Mouse (Mus musculus) intestine, embryonic 15.5 days (tissue): Measurements from ENCODE around the gene Gm27021. TPM values are rescaled to one million over a fixed set of nuclear protein-coding genes. Genes with fewer than 3 reads are reported as not detected.
"Not testable (repeated sequence)": the region's sequence is repeated elsewhere in the genome, so short reads cannot be mapped to it uniquely, and the experiment has no call there.

Experiments
- ATAC-seq: fragments of 200-750 bp; cut with Nextera tagmentation; 2 replicates; pipeline ENCODE4 v1.8.0; 2017; ENCODE audit warnings: moderate TSS enrichment, moderate library complexity
- H3K27ac ChIP-seq: fragments of 300-500 bp; sonication (generic); 2 replicates; pipeline ENCODE4 v1.5.1; 2015; ENCODE audit warnings: mild to moderate bottlenecking, inconsistent platforms
- H3K27me3 ChIP-seq: fragments of 300-500 bp; sonication (generic); replicated peaks from 2 replicates; pipeline ENCODE4 v1.6.1; 2015; ENCODE audit warnings: inconsistent platforms
- H3K36me3 ChIP-seq: fragments of 300-500 bp; sonication (generic); 2 replicates; pipeline ENCODE4 v1.6.1; 2015; ENCODE audit warnings: inconsistent platforms
- H3K4me1 ChIP-seq: fragments of 300-500 bp; sonication (generic); replicated peaks from 2 replicates; pipeline ENCODE4 v1.6.1; 2015; ENCODE audit warnings: inconsistent platforms
- H3K4me2 ChIP-seq: fragments of 300-500 bp; sonication (generic); replicated peaks from 2 replicates; pipeline ENCODE4 v1.6.1; 2015; ENCODE audit warnings: mild to moderate bottlenecking, inconsistent platforms
- H3K4me3 ChIP-seq: fragments of 300-500 bp; sonication (generic); replicated peaks from 2 replicates; pipeline ENCODE4 v1.5.1; 2015; ENCODE audit warnings: inconsistent platforms
- H3K9ac ChIP-seq: fragments of 300-500 bp; sonication (generic); 2 replicates; pipeline ENCODE4 v1.6.1; 2015; ENCODE audit warnings: inconsistent platforms
- H3K9me3 ChIP-seq: fragments of 300-500 bp; sonication (generic); 2 replicates; pipeline ENCODE4 v1.6.1; 2016; ENCODE audit warnings: inconsistent platforms
- WGBS: fragments of 180-500 bp; shearing (Covaris S2); methylation state at CpG from one replicate; pipeline ENCODE4 v1.1.7; 2015; 5-methylcytosine and 5-hydroxymethylcytosine counted together
- polyA plus RNA-seq: library from polyadenylated mRNA; unstranded; fragments of >200 nt; fragmentation: Nextera tagmentation; extraction: Ambion mirVana; gene quantifications from 2 replicates; pipeline ENCODE4 v1.2.1, GENCODE M21; 2015

Gene Gm27021
- polyA plus RNA-seq, 1 experiment from 2014 or later: 2.2 TPM

GRCm38 (mm10) chr8:120683602-120684001 is 15.7 kb upstream of the Gm27021 start:
- H3K27me3 ChIP-seq: no peaks in the 10 kb centered on the region
- ATAC-seq: peak; percentile 67
- H3K4me2 ChIP-seq: peak overlapping the region; percentile 26; the same call in 1 of the 2 replicates
- H3K36me3 ChIP-seq: no peaks in the 10 kb centered on the region
- 14% methylated on average over 10 of the region's 10 CpGs for WGBS
- no peak overlapping the region for H3K9ac ChIP-seq
- H3K9me3 ChIP-seq: no peaks in the 10 kb centered on the region
- H3K27ac ChIP-seq: peak overlapping the region; percentile 85
- H3K4me1 ChIP-seq: peaks cover 33% of the 10 kb centered on the region
- H3K4me3 ChIP-seq: no peak overlapping the region

GRCm38 (mm10) chr8:120681113-120681512 is 13.2 kb upstream of the Gm27021 start:
- H3K9me3 ChIP-seq: no peaks in the 10 kb centered on the region
- no peaks in the 10 kb centered on the region for H3K36me3 ChIP-seq
- H3K4me3 ChIP-seq: no peak overlapping the region
- no peak for ATAC-seq
- H3K27ac ChIP-seq: no peak overlapping the region
- H3K27me3 ChIP-seq: no peaks in the 10 kb centered on the region
- 78% methylated on average over 10 of the region's 10 CpGs for WGBS
- peaks cover 27% of the 10 kb centered on the region for H3K4me1 ChIP-seq
- no peak overlapping the region for H3K4me2 ChIP-seq
- H3K9ac ChIP-seq: no peak overlapping the region

- not testable (repeated sequence) for H3K9me3 ChIP-seq, H3K4me3 ChIP-seq, H3K9ac ChIP-seq, H3K27me3 ChIP-seq, H3K4me2 ChIP-seq, H3K36me3 ChIP-seq, ATAC-seq
- WGBS: 48% methylated on average over 7 of the region's 7 CpGs
- H3K4me1 ChIP-seq: peaks cover 21% of the 10 kb centered on the region
- 0 out of 2 replicates have a peak overlapping the region, but pooled peaks have one; percentile 56 for H3K27ac ChIP-seq
These were observed 12.5 kb upstream of the Gm27021 start for GRCm38 (mm10) chr8:120680405-120680804.

- 39% methylated on average over 11 of the region's 11 CpGs for WGBS
- Histone ChIP-seq H3K9ac (no peak overlapping the region), H3K4me2 (peak overlapping the region; percentile 8), H3K9me3 (no peaks in the 10 kb centered on the region), H3K4me3 (no peak overlapping the region), H3K27me3 (no peaks in the 10 kb centered on the region), H3K4me1 (peaks cover 15% of the 10 kb centered on the region), H3K36me3 (no peaks in the 10 kb centered on the region), H3K27ac (peak overlapping the region; percentile 56; the same call in 1 of the 2 replicates)
- peak; percentile 79 for ATAC-seq
These were observed 11.9 kb upstream of the Gm27021 start for GRCm38 (mm10) chr8:120679629-120680387.

- 14% methylated on average over 10 of the region's 10 CpGs for WGBS
- H3K4me2 ChIP-seq: no peak overlapping the region
- no peak overlapping the region for H3K4me3 ChIP-seq
- H3K36me3 ChIP-seq: peaks cover 6% of the 10 kb centered on the region
- H3K9me3 ChIP-seq: no peaks in the 10 kb centered on the region
- H3K4me1 ChIP-seq: 0 out of 2 replicates have a peak, but pooled peaks cover 7% of the 10 kb centered on the region
- peak; percentile 8; the same call in 1 of the 2 replicates for ATAC-seq
- no peak overlapping the region for H3K9ac ChIP-seq
- H3K27ac ChIP-seq: no peak overlapping the region
- H3K27me3 ChIP-seq: no peaks in the 10 kb centered on the region
These were observed 10.6 kb upstream of the Gm27021 start for GRCm38 (mm10) chr8:120678447-120678846.

- no peak for ATAC-seq
- H3K36me3 ChIP-seq: peaks cover 29% of the 10 kb centered on the region
These were observed 7.8 kb upstream of the Gm27021 start for GRCm38 (mm10) chr8:120675718-120676117.

GRCm38 (mm10) chr8:120673298-120673697 is 5.4 kb upstream of the Gm27021 start:
- ATAC-seq: no peak
- Histone ChIP-seq H3K4me1 (peaks cover 12% of the 10 kb centered on the region; the same call in 1 of the 2 replicates), H3K4me3 (no peak overlapping the region), H3K9ac (no peak overlapping the region), H3K27me3 (no peaks in the 10 kb centered on the region), H3K36me3 (peaks cover 38% of the 10 kb centered on the region), H3K27ac (no peak overlapping the region), H3K4me2 (no peak overlapping the region), H3K9me3 (no peaks in the 10 kb centered on the region)
- WGBS: 97% methylated on average over 7 of the region's 7 CpGs

More at GRCm38 (mm10) chr8:120675718-120676117, 7.8 kb upstream of the Gm27021 start:
- Histone ChIP-seq H3K4me1 (peaks cover 9% of the 10 kb centered on the region; the same call in 1 of the 2 replicates), H3K9ac (no peak overlapping the region), H3K27me3 (no peaks in the 10 kb centered on the region), H3K27ac (no peak overlapping the region), H3K4me2 (no peak overlapping the region), H3K4me3 (no peak overlapping the region), H3K9me3 (no peaks in the 10 kb centered on the region)
- 76% methylated on average over 8 of the region's 8 CpGs for WGBS

- H3K27me3 ChIP-seq: no peaks in the 10 kb centered on the region
- no peak overlapping the region for H3K27ac ChIP-seq
- no peak overlapping the region for H3K4me2 ChIP-seq
- peaks cover 38% of the 10 kb centered on the region for H3K36me3 ChIP-seq
- H3K9ac ChIP-seq: no peak overlapping the region
- ATAC-seq: no peak
- H3K9me3 ChIP-seq: no peaks in the 10 kb centered on the region
- peaks cover 12% of the 10 kb centered on the region; the same call in 1 of the 2 replicates for H3K4me1 ChIP-seq
- 93% methylated on average over 16 of the region's 16 CpGs for whole genome bisulfite sequencing
- no peak overlapping the region for H3K4me3 ChIP-seq
These were observed 4.8 kb upstream of the Gm27021 start for GRCm38 (mm10) chr8:120672626-120673229.

- no peaks in the 10 kb centered on the region for H3K9me3 ChIP-seq
These were observed 3.9 kb upstream of the Gm27021 start for GRCm38 (mm10) chr8:120671775-120672174.

GRCm38 (mm10) chr8:120668374-120668905 is 561 bp upstream of the Gm27021 start, which contains the start of gene Emc8:
Gene Emc8, minus strand, starts transcription at chr8:120668573.
- Histone ChIP-seq H3K4me3 (peak within 1 kb of the TSS; percentile 91), H3K4me1 (peaks cover 42% of the 10 kb centered on the region), H3K9ac (peak within 1 kb of the TSS; percentile 96), H3K36me3 (peaks cover 32% of the 10 kb centered on the region), H3K9me3 (no peaks in the 10 kb centered on the region), H3K27me3 (no peaks in the 10 kb centered on the region), H3K4me2 (peak within 1 kb of the TSS; percentile 82), H3K27ac (peak within 1 kb of the TSS; percentile 88)
- ATAC-seq: peak; percentile 63; the same call in 1 of the 2 replicates
- WGBS: 1% methylated on average over 51 of the region's 51 CpGs

More at GRCm38 (mm10) chr8:120671775-120672174, 3.9 kb upstream of the Gm27021 start:
- Histone ChIP-seq H3K9ac (no peak overlapping the region), H3K27me3 (no peaks in the 10 kb centered on the region), H3K4me2 (no peak overlapping the region), H3K4me1 (peaks cover 15% of the 10 kb centered on the region), H3K4me3 (no peak overlapping the region), H3K27ac (no peak overlapping the region), H3K36me3 (peaks cover 38% of the 10 kb centered on the region)
- 61% methylated on average over 6 of the region's 6 CpGs for WGBS
- no peak for ATAC-seq

GRCm38 (mm10) chr8:120666807-120667470 is 940 bp downstream of the Gm27021 start:
- H3K9me3 ChIP-seq: no peaks in the 10 kb centered on the region
- H3K36me3 ChIP-seq: peaks cover 17% of the 10 kb centered on the region
- 3% methylated on average over 17 of the region's 17 CpGs for WGBS
- peaks cover 42% of the 10 kb centered on the region for H3K4me1 ChIP-seq
- peak overlapping the region; percentile 73 for H3K4me2 ChIP-seq
- peak overlapping the region; percentile 88; the same call in 1 of the 2 replicates for H3K27ac ChIP-seq
- peak overlapping the region; percentile 88 for H3K9ac ChIP-seq
- no peak for ATAC-seq
- peak overlapping the region; percentile 91 for H3K4me3 ChIP-seq
- H3K27me3 ChIP-seq: no peaks in the 10 kb centered on the region
